Mouse (Mus musculus) myocyte (in vitro differentiated cells): Measurements from ENCODE around the gene Mak. TPM values are rescaled to one million over a fixed set of nuclear protein-coding genes. Genes with fewer than 3 reads are reported as not detected.

Experiments
- H3K27me3 ChIP-seq: one replicate; pipeline ENCODE4 v1.6.1; 2011; ENCODE audit not compliant: control insufficient read depth, insufficient read depth, insufficient read length
- H3K36me3 ChIP-seq: one replicate; pipeline ENCODE4 v1.6.1; 2011; ENCODE audit not compliant: control insufficient read depth, insufficient read depth
- H3K4me2 ChIP-seq: one replicate; pipeline ENCODE4 v1.6.1; 2011; ENCODE audit warnings: low read depth, control low read depth
- H3K4me3 ChIP-seq: one replicate; pipeline ENCODE4 v1.5.1; 2011; ENCODE audit warnings: mild to moderate bottlenecking, control low read depth, moderate library complexity
- H3K79me2 ChIP-seq: one replicate; pipeline ENCODE4 v1.6.1; 2011; ENCODE audit not compliant: control insufficient read depth, insufficient read depth
- H3ac ChIP-seq: one replicate; pipeline ENCODE4 v1.6.1; 2011; ENCODE audit not compliant: control insufficient read depth, insufficient read length
- CEBPB ChIP-seq: IDR thresholded peaks from 2 replicates; pipeline ENCODE4 v1.6.1; 2011; ENCODE audit warnings: mild to moderate bottlenecking, moderate library complexity; ENCODE audit not compliant: poor library complexity, insufficient read depth, severe bottlenecking
- E2F4 ChIP-seq: IDR thresholded peaks from one replicate; pipeline ENCODE4 v1.6.1; 2011; ENCODE audit warnings: mild to moderate bottlenecking, control low read depth, moderate library complexity; ENCODE audit not compliant: insufficient read depth
- MAX ChIP-seq: IDR thresholded peaks from one replicate; pipeline ENCODE4 v1.6.1; 2011; ENCODE audit warnings: low read depth, mild to moderate bottlenecking, control low read depth
- MYOD1 ChIP-seq, 3 experiments: IDR thresholded peaks; one replicate each; pipeline ENCODE4 v1.6.1; 2011; ENCODE audit warnings: control low read depth in 2 of 3, low read depth in 2 of 3, mild to moderate bottlenecking in 2 of 3, moderate library complexity in 1 of 3; ENCODE audit not compliant: insufficient read length in 2 of 3, control insufficient read depth in 1 of 3
- MYOG ChIP-seq, 3 experiments: IDR thresholded peaks; one replicate each; pipeline ENCODE4 v1.6.1; 2011; ENCODE audit warnings: control low read depth in 2 of 3, low read depth in 2 of 3, mild to moderate bottlenecking in 2 of 3; ENCODE audit not compliant: insufficient read length in 2 of 3, control insufficient read depth in 1 of 3, insufficient read depth in 1 of 3
- POLR2A ChIP-seq: IDR thresholded peaks from one replicate; pipeline ENCODE4 v1.6.1; 2011; ENCODE audit warnings: low read depth, mild to moderate bottlenecking, control low read depth, moderate library complexity; ENCODE audit not compliant: insufficient read length
- POLR2AphosphoS2 ChIP-seq: IDR thresholded peaks from one replicate; pipeline ENCODE4 v1.6.1; 2011; ENCODE audit warnings: low read depth, control low read depth; ENCODE audit not compliant: insufficient read length
- REST ChIP-seq: IDR thresholded peaks from one replicate; pipeline ENCODE4 v1.6.1; 2011; ENCODE audit warnings: mild to moderate bottlenecking, control low read depth, moderate library complexity; ENCODE audit not compliant: insufficient read depth, insufficient read length
- SRF ChIP-seq: IDR thresholded peaks from one replicate; pipeline ENCODE4 v1.6.1; 2011; ENCODE audit warnings: low read depth; ENCODE audit not compliant: control insufficient read depth, insufficient read length
- TCF12 ChIP-seq: IDR thresholded peaks from one replicate; pipeline ENCODE4 v1.6.1; 2011; ENCODE audit warnings: mild to moderate bottlenecking, control low read depth; ENCODE audit not compliant: poor library complexity, insufficient read depth, severe bottlenecking
- TCF3 ChIP-seq: IDR thresholded peaks from one replicate; pipeline ENCODE4 v1.6.1; 2011; ENCODE audit warnings: low read depth, control low read depth; ENCODE audit not compliant: insufficient read length
- USF1 ChIP-seq: IDR thresholded peaks from one replicate; pipeline ENCODE4 v1.6.1; 2011; ENCODE audit warnings: low read depth, mild to moderate bottlenecking, control low read depth, moderate library complexity
- polyA plus RNA-seq: library from polyadenylated mRNA; unstranded; fragments of >200 nt; fragmentation: generic; extraction: Trizol; gene quantifications from one replicate; pipeline ENCODE4 v1.2.1, GENCODE M21; 2012; ENCODE audit warnings: missing spikeins

Mak gene
- 0.01 TPM for polyA plus RNA-seq

DNA sequence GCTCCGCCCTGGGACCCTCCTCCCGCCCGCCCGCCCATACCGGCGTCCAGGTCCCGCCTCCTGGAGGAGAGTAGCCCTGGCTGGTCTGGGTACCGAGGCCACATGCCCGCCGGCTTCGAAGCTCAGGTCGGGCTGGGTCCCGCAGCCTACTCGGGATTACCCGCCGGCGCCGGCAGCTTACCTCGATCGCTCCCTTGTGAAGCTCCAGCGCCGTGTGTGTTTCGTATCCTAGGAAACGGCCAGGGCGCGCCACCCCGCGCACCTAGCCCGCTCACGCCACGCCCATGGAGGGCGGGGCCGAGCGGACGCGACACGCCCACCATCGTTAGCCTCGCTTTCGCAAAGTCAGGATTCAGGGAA lies at the start of gene Mak:
Gene Mak (minus strand): TSS at position 286 of the 360 bp plus-strand sequence.
- Histone ChIP-seq H3K27me3 (peaks cover 41% of the 10 kb centered on the region), H3K4me2 (no peak within 1 kb of the TSS), H3K4me3 (no peak within 1 kb of the TSS), H3ac (no peak within 1 kb of the TSS), H3K79me2 (no peaks in the 10 kb centered on the region), H3K36me3 (no peaks in the 10 kb centered on the region)
- TF ChIP-seq TCF12 (no peak), E2F4 (no peak), CEBPB (no peak), MAX (no peak), POLR2AphosphoS2 (no peak), TCF3 (no peak), SRF (no peak), MYOG (IDR thresholded peaks at IDR 0.05; ENCODE audit: control insufficient read depth in 1 of 3, insufficient read depth in 1 of 3, insufficient read length in 2 of 3, low read depth in 2 of 3) (no peak), REST (no peak), POLR2A (no peak), USF1 (no peak)

DNA sequence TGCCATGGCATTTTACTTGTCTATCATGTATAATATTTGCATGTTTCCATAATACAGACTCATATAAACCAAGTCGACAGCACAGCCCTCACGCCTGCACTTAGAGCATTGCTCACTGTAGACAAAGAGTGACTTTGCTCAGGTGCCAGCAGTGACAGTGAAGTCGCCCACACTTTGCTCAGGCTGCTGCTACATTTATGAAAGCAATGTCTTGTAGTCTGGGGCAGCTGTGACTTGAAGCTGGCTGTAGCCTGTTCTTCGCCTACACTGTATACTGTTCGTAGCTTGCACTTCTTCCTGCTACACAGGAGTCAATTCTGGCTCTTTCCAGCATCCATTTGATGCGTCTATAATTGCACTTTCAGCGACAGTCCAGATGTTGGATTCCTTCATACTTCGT lies 49.6 kb upstream of the Mak start:
- Histone ChIP-seq H3ac (no peak overlapping the region), H3K36me3 (no peaks in the 10 kb centered on the region), H3K4me2 (no peak overlapping the region), H3K79me2 (no peaks in the 10 kb centered on the region), H3K27me3 (peaks cover 11% of the 10 kb centered on the region), H3K4me3 (no peak overlapping the region)
- no peak for TF ChIP-seq MYOG (IDR thresholded peaks at IDR 0.05; ENCODE audit: control insufficient read depth in 1 of 3, insufficient read depth in 1 of 3, insufficient read length in 2 of 3, low read depth in 2 of 3)
- TF ChIP-seq TCF12, result no peak
- no peak for TF ChIP-seq SRF
- no peak for TF ChIP-seq POLR2A
- no peak for TF ChIP-seq TCF3
- no peak for TF ChIP-seq MYOD1 (IDR thresholded peaks at IDR 0.05; ENCODE audit: control insufficient read depth in 1 of 3, insufficient read length in 2 of 3, low read depth in 2 of 3)
- TF ChIP-seq E2F4, result no peak
- no peak for TF ChIP-seq CEBPB
- no peak for TF ChIP-seq USF1
- TF ChIP-seq MAX, result no peak

DNA sequence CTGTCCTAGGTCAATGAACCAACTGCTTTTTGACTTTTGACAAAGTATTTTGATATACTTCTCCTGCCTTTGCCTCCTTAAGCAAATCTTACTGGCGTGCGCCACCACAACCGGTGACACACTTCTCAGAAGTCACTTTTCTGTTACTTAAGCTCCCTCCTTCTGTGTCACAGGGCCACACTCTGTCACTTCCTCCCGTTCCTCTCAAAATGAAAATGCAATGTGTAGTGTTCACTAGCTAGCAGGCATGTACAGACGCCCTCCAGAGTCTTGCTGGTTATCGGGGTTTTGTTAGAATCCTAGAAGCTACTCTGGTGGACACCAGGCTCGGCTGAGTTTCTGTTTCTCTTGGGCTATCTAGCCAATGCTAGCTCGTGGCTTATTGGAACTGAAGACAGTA lies 48.8 kb upstream of the Mak start:
- no peak overlapping the region for H3ac ChIP-seq
- H3K36me3 ChIP-seq, result no peaks in the 10 kb centered on the region
- no peak overlapping the region for H3K4me2 ChIP-seq

DNA sequence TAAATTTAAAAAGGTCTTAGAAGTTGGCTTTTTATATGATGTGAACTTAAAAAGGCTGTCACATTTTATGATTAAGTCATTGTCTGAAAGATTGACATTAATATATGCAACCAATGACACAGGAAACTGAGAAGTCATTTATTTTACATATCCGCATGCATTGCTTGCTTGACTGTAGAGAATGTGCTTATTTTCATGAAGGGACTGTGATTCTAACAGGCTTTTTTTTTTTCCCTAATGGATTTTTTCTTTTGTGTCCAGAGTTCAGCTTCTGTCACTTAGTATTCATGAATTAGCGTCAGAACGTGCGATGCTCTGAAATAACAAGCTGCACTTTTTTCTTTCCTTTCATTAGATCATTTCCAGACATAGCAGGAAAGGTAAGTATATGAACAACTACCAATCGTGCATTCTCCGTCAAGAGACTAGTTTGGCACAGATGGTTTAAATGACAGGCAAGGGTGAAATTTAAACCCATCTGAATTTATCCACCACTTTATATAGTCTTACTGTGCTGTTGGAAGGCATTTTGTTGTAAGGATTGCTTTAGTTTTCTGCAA lies 44.2 kb upstream of the Mak start:
- Histone ChIP-seq H3K36me3 (no peaks in the 10 kb centered on the region), H3ac (no peak overlapping the region), H3K79me2 (no peaks in the 10 kb centered on the region), H3K4me2 (no peak overlapping the region), H3K27me3 (peaks cover 16% of the 10 kb centered on the region), H3K4me3 (no peak overlapping the region)
- TF ChIP-seq TCF3, result no peak

More for the DNA sequence above, 48.8 kb upstream of the Mak start:
- TF ChIP-seq POLR2A, result no peak
- no peak for TF ChIP-seq MYOD1 (IDR thresholded peaks at IDR 0.05; ENCODE audit: control insufficient read depth in 1 of 3, insufficient read length in 2 of 3, low read depth in 2 of 3)
- no peak for TF ChIP-seq USF1
- no peak for TF ChIP-seq REST
- TF ChIP-seq POLR2AphosphoS2, result no peak
- no peak for TF ChIP-seq TCF12
- TF ChIP-seq TCF3, result no peak
- no peak for TF ChIP-seq SRF
- TF ChIP-seq E2F4, result no peak
- TF ChIP-seq MAX, result no peak
- no peak for TF ChIP-seq MYOG (IDR thresholded peaks at IDR 0.05; ENCODE audit: control insufficient read depth in 1 of 3, insufficient read depth in 1 of 3, insufficient read length in 2 of 3, low read depth in 2 of 3)
- TF ChIP-seq CEBPB, result no peak
- H3K79me2 ChIP-seq, result no peaks in the 10 kb centered on the region
- H3K4me3 ChIP-seq, result no peak overlapping the region
- H3K27me3 ChIP-seq, result peaks cover 11% of the 10 kb centered on the region

DNA sequence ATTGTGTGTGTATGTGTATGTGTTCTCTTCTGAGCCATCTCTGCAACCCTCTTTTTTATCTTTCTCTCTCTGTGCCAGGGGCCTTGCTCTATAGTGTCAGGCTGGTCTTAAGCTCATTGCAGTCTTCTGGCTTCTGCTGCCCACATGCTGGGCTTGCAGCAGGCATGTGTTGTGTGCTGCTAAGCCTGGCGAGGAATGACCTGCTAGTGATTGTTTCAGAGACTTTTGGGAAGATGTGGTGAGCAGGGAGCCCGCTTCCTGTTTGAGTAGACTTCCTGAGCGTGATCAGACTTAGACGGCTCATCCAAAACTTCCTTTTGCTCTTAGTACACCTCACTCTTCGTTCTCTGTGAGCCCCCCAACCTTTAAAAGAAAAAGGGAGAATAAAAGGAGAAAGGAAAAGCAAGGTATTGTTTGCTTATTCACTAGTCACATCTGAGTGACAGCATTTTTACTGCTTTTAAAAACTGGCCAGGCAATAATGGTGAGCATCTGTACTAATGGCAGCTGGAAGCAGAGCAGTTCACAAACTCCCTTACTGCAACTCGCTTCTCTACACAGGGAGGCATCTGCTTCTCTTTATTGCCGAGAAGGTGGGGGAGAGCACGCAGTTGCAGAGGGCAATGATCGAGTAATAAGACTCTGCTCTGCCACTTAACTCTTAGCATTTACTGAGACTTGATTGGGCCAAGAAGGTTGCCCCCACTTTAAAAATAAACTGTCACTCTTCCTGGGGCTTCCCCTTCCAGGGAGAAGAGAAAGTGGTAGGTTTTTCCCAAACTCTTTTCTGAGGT lies 39.8 kb upstream of the Mak start:
- Histone ChIP-seq H3ac (no peak overlapping the region), H3K79me2 (no peaks in the 10 kb centered on the region), H3K27me3 (peaks cover 12% of the 10 kb centered on the region), H3K4me3 (no peak overlapping the region), H3K36me3 (no peaks in the 10 kb centered on the region), H3K4me2 (no peak overlapping the region)
- TF ChIP-seq E2F4, result no peak
- no peak for TF ChIP-seq POLR2AphosphoS2
- no peak for TF ChIP-seq MYOG (IDR thresholded peaks at IDR 0.05; ENCODE audit: control insufficient read depth in 1 of 3, insufficient read depth in 1 of 3, insufficient read length in 2 of 3, low read depth in 2 of 3)
- no peak for TF ChIP-seq POLR2A
- no peak for TF ChIP-seq SRF
- TF ChIP-seq MYOD1 (IDR thresholded peaks at IDR 0.05; ENCODE audit: control insufficient read depth in 1 of 3, insufficient read length in 2 of 3, low read depth in 2 of 3), result no peak
- no peak for TF ChIP-seq REST
- TF ChIP-seq MAX, result no peak
- TF ChIP-seq CEBPB, result no peak
- TF ChIP-seq TCF12, result no peak
- TF ChIP-seq TCF3, result no peak
